Mouse (Mus musculus) gastrocnemius, postnatal 36 days (tissue): ENCODE measurements at regions not wholly inside any gene's neighbourhood (a gene's known extent, or its start where the extent isn't known, plus 50 kb on each side); places are given as distances from the start of the nearest gene placed in this dataset.

Source experiments
- DNase-seq, 2 experiments: peaks; one replicate each; pipeline ENCODE4 v3.0.0; 2022
- intact Hi-C: fragments of 180-260 bp; cut with DNase I; formaldehyde crosslinking; loops from one replicate; pipeline ENCODE4 v1.15.1; 2025

GRCm38 (mm10) chr4:12461251-12461650, 289.4 kb upstream of the Fam92a start:
- intact Hi-C loops, result no loop called here
- no peak for DNase-seq

- no peak for DNase-seq
- intact Hi-C loops, result no loop called here
These were observed 286.3 kb upstream of the Fam92a start for GRCm38 (mm10) chr4:12457978-12458597.

DNA sequence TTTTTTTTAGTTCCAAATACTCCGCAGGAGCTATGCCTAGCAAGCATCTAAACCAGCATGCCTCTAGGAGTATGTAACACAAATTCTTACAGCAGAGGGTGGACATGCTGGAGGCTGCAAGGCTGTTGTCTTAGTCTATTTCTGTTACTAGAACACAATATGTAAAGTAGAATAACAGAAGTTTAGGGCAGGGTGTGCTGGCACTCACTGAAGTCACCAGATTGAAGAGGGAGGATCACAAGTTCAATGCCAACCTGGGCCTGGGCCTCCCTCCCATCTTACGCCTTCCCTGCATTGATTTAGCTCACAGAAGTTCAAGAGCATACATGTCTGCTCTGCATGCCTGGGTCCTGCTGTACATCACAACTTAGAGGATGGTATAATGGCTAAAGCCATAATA, 280.3 kb upstream of the Fam92a start:
- DNase-seq, result no peak
- intact Hi-C loops, result no loop called here

DNA sequence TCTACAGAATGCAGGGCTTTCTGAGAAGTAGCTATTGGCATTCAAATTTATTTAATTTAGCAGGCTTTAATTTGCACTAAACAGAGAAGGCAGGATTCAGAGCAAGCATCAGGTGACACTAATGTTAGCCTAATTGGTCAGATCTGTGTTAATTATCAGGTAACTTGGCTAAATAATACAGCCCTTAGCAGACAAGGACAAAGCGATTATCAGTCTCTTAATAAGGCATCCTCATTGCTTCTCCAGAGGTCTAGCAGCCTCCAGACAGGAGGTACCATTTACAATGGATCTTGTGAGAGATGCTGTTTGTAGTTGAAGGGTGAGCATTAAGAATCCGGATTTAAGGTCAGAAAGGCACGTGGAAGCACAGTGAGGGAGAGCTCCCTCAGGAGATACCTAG, 253.7 kb upstream of the Fam92a start:
- intact Hi-C loops, result no loop called here
- DNase-seq, result no peak

- intact Hi-C loops, result no loop called here
- DNase-seq, result no peak
These were observed 250.0 kb upstream of the Fam92a start for GRCm38 (mm10) chr4:12421628-12422319.

GRCm38 (mm10) chr4:12418086-12418485, 246.3 kb upstream of the Fam92a start:
- no peak for DNase-seq
- intact Hi-C loops, result no loop called here

DNA sequence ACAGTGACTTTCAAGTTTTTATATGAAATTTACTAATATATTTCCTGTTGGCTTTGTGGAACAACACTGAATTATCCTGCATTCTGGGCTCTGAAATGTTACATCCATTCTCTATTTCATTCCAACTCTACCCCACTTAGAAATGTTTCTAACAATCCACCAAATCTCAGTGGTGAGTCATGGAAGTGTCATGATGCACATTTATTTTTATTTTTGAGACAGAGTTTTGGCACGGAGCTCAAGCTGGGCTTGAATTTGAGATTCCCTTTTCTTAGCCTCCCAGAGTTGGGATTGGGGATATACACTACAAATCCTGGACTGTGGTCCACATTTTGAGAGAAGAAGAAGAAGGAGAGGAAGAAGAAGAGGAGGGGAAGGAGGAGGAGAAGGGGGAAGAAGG, 223.5 kb upstream of the Fam92a start:
- DNase-seq, result no peak
- intact Hi-C loops, result no loop called here

GRCm38 (mm10) chr4:12376797-12377570, 205.2 kb upstream of the Fam92a start:
- intact Hi-C loops, result no loop called here
- DNase-seq, result no peak

DNA sequence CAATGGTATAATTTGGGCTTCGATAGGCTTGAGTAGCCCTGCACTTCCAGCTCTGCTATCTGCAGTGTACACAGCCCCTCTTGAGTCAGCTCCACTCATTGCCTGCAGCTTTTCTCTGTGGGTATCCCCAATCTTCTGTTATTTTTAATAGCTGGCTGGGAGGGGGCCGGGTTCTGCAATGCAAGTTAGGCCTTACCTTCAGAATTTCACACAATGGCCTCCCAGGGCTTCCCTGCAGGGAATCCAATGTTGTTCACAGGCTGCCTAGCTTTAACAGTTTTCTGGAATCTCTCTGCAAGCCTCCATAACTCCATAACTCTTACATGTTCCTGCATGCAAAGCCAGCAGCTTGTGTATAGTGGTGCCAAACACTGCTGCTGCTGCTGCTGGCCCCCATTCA, 197.7 kb upstream of the Fam92a start:
- intact Hi-C loops, result no loop called here
- no peak for DNase-seq

GRCm38 (mm10) chr4:12356992-12357634, 185.3 kb upstream of the Fam92a start:
- intact Hi-C loops, result no loop called here
- no peak for DNase-seq

DNA sequence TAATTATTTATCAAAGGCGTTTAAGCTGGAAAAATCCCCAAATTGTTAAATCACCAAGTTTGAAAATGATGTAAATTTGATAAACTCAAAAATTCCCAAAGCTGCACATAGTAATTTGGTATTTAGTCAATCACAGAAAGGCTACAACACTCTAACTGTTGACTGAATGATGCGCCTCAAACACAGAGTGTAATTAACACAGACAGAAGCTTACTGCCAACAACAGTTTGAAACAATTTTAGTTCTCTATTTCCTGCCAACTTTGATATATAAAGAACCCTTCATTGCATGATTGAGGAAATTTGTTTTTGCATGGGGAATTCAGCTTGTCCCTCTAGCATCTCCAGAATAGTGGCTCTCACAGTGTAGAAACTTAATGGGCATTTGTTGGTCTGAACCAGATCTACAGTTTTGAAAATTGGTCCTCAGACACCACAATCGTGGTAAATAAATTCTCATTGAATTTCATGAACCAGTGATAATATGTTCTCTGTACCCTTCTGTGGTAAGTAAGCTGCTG, 181.6 kb upstream of the Fam92a start:
- intact Hi-C loops, result no loop called here

DNA sequence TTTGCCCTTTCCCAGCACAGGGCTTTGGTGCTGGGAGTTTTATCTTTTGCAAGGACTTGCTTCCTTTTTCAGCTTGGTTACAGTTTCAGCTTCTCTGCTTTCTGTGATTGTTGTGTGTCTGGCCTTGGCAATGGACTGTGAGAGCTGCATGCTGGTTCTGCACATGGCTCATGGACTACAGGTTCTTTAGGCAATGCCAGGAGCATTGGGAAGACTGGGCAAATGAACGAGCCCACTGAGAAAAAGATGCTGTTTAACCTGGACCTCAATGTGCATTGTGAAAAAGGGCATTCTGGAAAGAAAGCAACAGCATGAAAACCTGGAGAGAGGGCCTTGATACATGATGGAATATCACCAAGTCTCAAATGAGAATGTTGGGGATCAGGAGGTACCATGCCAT, 167.4 kb upstream of the Fam92a start:
- no peak for DNase-seq
- intact Hi-C loops, result no loop called here

More for the DNA sequence above, 181.6 kb upstream of the Fam92a start:
- DNase-seq, result no peak

DNA sequence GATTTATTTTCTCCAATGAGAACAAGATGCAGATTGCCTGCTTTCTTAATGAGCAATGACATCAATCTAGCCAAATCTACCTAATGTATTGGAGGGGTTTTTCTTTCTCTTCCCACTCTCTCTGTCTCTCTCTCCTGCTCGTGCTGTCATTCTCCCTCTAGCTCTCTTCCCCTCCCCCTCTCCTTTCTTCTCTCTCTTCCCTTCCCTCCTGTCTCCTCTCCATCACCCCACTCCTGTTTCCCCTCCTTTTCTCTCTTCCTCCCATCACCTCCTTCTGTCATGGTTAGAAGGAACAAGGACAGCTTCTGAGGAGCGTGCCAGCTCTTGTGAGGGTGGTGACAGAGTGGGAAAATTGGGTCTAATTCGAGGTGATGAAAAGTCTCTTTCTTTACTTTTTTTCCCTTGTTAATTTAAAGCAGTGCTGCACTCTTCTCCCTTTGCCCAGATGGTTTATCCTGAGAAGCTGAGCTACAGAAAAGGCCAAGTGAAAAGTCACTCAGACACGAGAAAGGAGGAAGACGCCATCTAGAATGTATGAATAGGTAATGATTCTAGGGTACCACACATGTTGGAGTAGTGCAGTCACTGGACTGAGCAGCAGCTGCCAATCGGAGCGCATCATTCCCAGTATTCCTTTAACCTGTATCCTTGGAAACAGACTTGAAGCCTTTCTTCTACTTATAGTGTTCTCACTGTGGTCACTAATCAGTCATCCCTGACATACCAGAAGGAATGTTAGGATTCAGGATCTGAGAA, 163.2 kb upstream of the Fam92a start:
- DNase-seq, result no peak
- intact Hi-C loops, result loop anchor here (5.0 kb wide), 1 partner anchor 38 kb away; no protein-coding TSS in a partner anchor

GRCm38 (mm10) chr4:12334429-12334828, 162.6 kb upstream of the Fam92a start:
- intact Hi-C loops, result loop anchor here (5.0 kb wide), 1 partner anchor 37 kb away; no protein-coding TSS in a partner anchor
- no peak for DNase-seq

- no peak for DNase-seq
- intact Hi-C loops, result no loop called here
These were observed 144.2 kb upstream of the Fam92a start for GRCm38 (mm10) chr4:12316024-12316423.

- intact Hi-C loops, result no loop called here
- no peak for DNase-seq
These were observed 136.5 kb upstream of the Fam92a start for GRCm38 (mm10) chr4:12308332-12308731.

- DNase-seq, result no peak
- intact Hi-C loops, result no loop called here
These were observed 135.1 kb upstream of the Fam92a start for GRCm38 (mm10) chr4:12306618-12307565.

- intact Hi-C loops, result no loop called here
- no peak for DNase-seq
These were observed 115.4 kb upstream of the Fam92a start for GRCm38 (mm10) chr4:12287079-12287686.

DNA sequence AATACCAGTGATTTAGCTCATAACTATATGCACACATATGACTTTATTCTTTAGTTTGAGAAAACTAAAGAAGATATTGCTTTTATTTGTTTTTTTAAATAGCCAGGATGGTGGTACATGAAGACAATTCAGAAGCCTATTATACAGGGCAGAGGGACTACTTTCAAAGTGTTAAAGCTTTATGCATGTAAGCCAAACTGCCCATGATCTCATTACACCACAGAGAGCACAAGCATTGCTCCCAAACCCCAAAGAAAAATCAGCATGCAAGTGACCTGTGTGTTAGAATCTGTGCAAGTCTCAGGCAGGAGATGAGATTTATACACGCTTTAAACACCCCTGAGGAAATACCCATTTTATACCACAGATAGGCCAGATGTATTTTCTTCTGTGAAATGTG, 114.6 kb upstream of the Fam92a start:
- no peak for DNase-seq
- intact Hi-C loops, result no loop called here
